Mouse (Mus musculus): Measurements from ENCODE around the gene Plek. TPM values are rescaled to one million over a fixed set of nuclear protein-coding genes. Genes with fewer than 3 reads are reported as not detected.
A peak's percentile ranks its signal among the peaks of the same experiment; 100 is the strongest.

The Plek gene
- polyA plus RNA-seq, 1 experiment from 2014 or later, result 5.8 TPM

DNA sequence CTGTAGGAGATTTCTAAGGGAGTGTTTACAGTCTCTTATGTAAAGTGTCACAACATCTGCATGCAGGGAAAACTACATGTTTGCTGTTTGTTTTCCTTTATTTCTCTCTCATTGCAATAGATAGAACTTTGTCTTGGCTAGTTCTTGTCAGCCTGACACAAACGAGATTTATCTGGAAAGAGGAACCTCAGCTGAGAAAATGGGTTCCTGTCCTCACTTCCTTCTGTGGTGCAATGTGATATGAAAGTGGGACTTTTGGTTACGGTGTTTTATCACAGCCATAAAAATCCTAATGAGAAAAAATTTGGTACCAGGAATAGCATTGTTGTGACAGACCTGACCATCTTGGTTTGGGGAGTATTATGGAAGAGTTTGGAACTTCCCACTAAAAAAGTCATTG, 82.5 kb downstream of the Plek start:
- Histone ChIP-seq H3K4me3 (replicated peaks; ENCODE audit: low read depth, low read length) (no peak overlapping the region), H3K27me3 (ENCODE audit: control insufficient read depth, insufficient read depth, low read length) (no peaks in the 10 kb centered on the region), H3K4me1 (ENCODE audit: control insufficient read depth, insufficient read depth, low read length) (no peaks in the 10 kb centered on the region), H3K9ac (replicated peaks; ENCODE audit: low read length) (no peak overlapping the region), H3K4me2 (ENCODE audit: low read length) (no peak overlapping the region), H3K9me3 (ENCODE audit: control insufficient read depth, low read length) (no peaks in the 10 kb centered on the region), H3K27ac (replicated peaks; ENCODE audit: low read depth, low read length) (no peak overlapping the region), H3K36me3 (ENCODE audit: control insufficient read depth, insufficient read depth, low read length) (no peaks in the 10 kb centered on the region)
- WGBS, result 83% methylated on average over 2 of the region's 2 CpGs
- DNase-seq, result no peak
- ATAC-seq (ENCODE audit: low FRiP score, low TSS enrichment), result no peak

GRCm38 (mm10) chr11:16967806-16968205, 84.4 kb downstream of the Plek start:
- no peak for ATAC-seq (ENCODE audit: low FRiP score, low TSS enrichment)
- 44% methylated on average over 2 of the region's 2 CpGs for WGBS
- H3K4me3 ChIP-seq (replicated peaks; ENCODE audit: low read depth, low read length), result no peak overlapping the region
- H3K36me3 ChIP-seq (ENCODE audit: control insufficient read depth, insufficient read depth, low read length), result no peaks in the 10 kb centered on the region
- H3K4me2 ChIP-seq (ENCODE audit: low read length), result no peak overlapping the region
- H3K9me3 ChIP-seq (ENCODE audit: control insufficient read depth, low read length), result no peaks in the 10 kb centered on the region
- H3K4me1 ChIP-seq (ENCODE audit: control insufficient read depth, insufficient read depth, low read length), result no peaks in the 10 kb centered on the region
- no peaks in the 10 kb centered on the region for H3K27me3 ChIP-seq (ENCODE audit: control insufficient read depth, insufficient read depth, low read length)
- H3K27ac ChIP-seq (replicated peaks; ENCODE audit: low read depth, low read length), result no peak overlapping the region
- no peak overlapping the region for H3K9ac ChIP-seq (replicated peaks; ENCODE audit: low read length)
- DNase-seq, result peak; percentile 71

DNA sequence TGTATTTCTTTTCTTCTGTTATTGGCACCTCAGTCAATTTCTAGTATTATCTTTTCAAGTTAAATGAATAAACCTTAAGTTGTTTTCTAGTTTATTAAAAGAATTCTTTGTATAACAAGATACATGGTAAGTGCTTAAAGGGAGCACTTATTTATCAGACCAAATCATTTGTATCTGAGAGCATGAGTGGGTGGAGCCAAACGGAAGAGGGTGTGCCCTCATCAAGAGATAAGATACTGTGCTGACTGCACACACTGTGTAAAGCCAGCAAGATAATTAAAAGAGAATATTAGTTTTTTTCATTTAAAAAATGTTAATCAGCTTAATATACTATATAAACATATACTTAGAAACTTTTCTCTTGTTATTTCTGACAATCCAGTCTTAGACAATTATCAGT, 93.7 kb downstream of the Plek start:
- WGBS, result 98% methylated on average over 1 of the region's 1 CpGs
- DNase-seq, result no peak
- no peaks in the 10 kb centered on the region for H3K27me3 ChIP-seq (ENCODE audit: control insufficient read depth, insufficient read depth, low read length)
- ATAC-seq (ENCODE audit: low FRiP score, low TSS enrichment), result no peak
- no peak overlapping the region for H3K27ac ChIP-seq (replicated peaks; ENCODE audit: low read depth, low read length)
- no peak overlapping the region for H3K9ac ChIP-seq (replicated peaks; ENCODE audit: low read length)
- H3K4me2 ChIP-seq (ENCODE audit: low read length), result no peak overlapping the region
- H3K9me3 ChIP-seq (ENCODE audit: control insufficient read depth, low read length), result no peaks in the 10 kb centered on the region
- no peak overlapping the region for H3K4me3 ChIP-seq (replicated peaks; ENCODE audit: low read depth, low read length)
- H3K4me1 ChIP-seq (ENCODE audit: control insufficient read depth, insufficient read depth, low read length), result no peaks in the 10 kb centered on the region
- no peaks in the 10 kb centered on the region for H3K36me3 ChIP-seq (ENCODE audit: control insufficient read depth, insufficient read depth, low read length)

GRCm38 (mm10) chr11:16957030-16957429, 95.2 kb downstream of the Plek start:
- no peak for ATAC-seq (ENCODE audit: low FRiP score, low TSS enrichment)
- Histone ChIP-seq H3K36me3 (ENCODE audit: control insufficient read depth, insufficient read depth, low read length) (no peaks in the 10 kb centered on the region), H3K9me3 (ENCODE audit: control insufficient read depth, low read length) (no peaks in the 10 kb centered on the region), H3K27me3 (ENCODE audit: control insufficient read depth, insufficient read depth, low read length) (no peaks in the 10 kb centered on the region), H3K9ac (replicated peaks; ENCODE audit: low read length) (no peak overlapping the region), H3K4me1 (ENCODE audit: control insufficient read depth, insufficient read depth, low read length) (no peaks in the 10 kb centered on the region), H3K27ac (replicated peaks; ENCODE audit: low read depth, low read length) (no peak overlapping the region), H3K4me2 (ENCODE audit: low read length) (no peak overlapping the region), H3K4me3 (replicated peaks; ENCODE audit: low read depth, low read length) (no peak overlapping the region)
- DNase-seq, result no peak
- WGBS, result 94% methylated on average over 6 of the region's 6 CpGs

GRCm38 (mm10) chr11:16956115-16956862, 95.9 kb downstream of the Plek start:
- Histone ChIP-seq H3K4me2 (ENCODE audit: low read length) (no peak overlapping the region), H3K27me3 (ENCODE audit: control insufficient read depth, insufficient read depth, low read length) (no peaks in the 10 kb centered on the region), H3K9me3 (ENCODE audit: control insufficient read depth, low read length) (no peaks in the 10 kb centered on the region), H3K36me3 (ENCODE audit: control insufficient read depth, insufficient read depth, low read length) (no peaks in the 10 kb centered on the region), H3K4me1 (ENCODE audit: control insufficient read depth, insufficient read depth, low read length) (peaks cover 3% of the 10 kb centered on the region; the same call in 1 of the 2 replicates), H3K27ac (replicated peaks; ENCODE audit: low read depth, low read length) (no peak overlapping the region), H3K9ac (replicated peaks; ENCODE audit: low read length) (no peak overlapping the region), H3K4me3 (replicated peaks; ENCODE audit: low read depth, low read length) (no peak overlapping the region)
- WGBS, result 89% methylated on average over 6 of the region's 6 CpGs
- DNase-seq (no peak), ATAC-seq (ENCODE audit: low FRiP score, low TSS enrichment) (no peak)

GRCm38 (mm10) chr11:16951761-16952010, 100.5 kb downstream of the Plek start:
- H3K9ac ChIP-seq (replicated peaks; ENCODE audit: low read length), result peak overlapping the region; percentile 59
- H3K9me3 ChIP-seq (ENCODE audit: control insufficient read depth, low read length), result no peaks in the 10 kb centered on the region
- peak overlapping the region; percentile 69 for H3K4me2 ChIP-seq (ENCODE audit: low read length)
- H3K4me1 ChIP-seq (ENCODE audit: control insufficient read depth, insufficient read depth, low read length), result peaks cover 9% of the 10 kb centered on the region
- no peak overlapping the region for H3K27ac ChIP-seq (replicated peaks; ENCODE audit: low read depth, low read length)
- no peaks in the 10 kb centered on the region for H3K36me3 ChIP-seq (ENCODE audit: control insufficient read depth, insufficient read depth, low read length)
- DNase-seq (no peak), ATAC-seq (ENCODE audit: low FRiP score, low TSS enrichment) (no peak)
- no peaks in the 10 kb centered on the region for H3K27me3 ChIP-seq (ENCODE audit: control insufficient read depth, insufficient read depth, low read length)
- H3K4me3 ChIP-seq (replicated peaks; ENCODE audit: low read depth, low read length), result peak overlapping the region; percentile 70
- WGBS, result 9% methylated on average over 9 of the region's 9 CpGs

DNA sequence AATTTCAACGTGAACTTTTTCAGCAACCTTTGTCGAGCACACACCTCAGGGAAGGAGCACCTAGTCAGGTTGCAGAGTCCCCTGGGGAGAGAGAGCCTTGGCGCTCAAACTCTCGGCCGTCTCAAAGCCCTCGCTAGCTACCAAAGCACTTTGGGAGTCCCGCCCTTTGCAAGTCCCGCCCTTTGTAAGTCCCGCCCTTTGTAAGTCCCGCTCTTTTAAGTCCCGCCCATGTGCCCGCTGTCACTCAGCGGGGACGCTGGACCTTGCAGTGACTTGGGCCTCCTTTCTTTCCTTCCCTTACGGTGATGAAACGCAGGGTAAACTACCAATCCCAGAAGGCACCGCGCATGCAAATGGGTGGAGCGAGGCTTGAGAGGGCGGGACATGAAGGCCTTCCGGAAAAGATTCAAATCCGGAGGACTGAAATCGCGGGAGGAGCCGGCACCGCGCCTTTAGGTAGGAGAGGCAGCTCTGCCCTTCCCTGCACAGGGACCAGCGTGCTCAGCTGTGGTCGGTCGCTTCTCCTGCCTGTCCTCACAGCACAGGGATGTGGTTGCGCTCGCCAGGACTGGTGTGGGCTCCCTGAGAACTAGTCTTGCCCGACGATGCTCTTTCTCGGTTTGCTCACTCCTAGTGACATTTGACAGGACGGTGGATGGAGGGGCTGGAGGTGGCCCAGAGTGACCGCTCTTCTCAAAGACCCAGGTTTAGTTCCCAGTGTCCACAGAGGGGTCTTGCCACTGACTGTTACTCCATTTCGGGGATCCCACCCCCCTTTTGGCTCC, 101.0 kb downstream of the Plek start, which contains the start of gene Fbxo48:
Gene Fbxo48, plus strand, starts transcription at position 400 of the 785 bp plus-strand sequence.
- under 1% methylated on average over 38 of the region's 38 CpGs for WGBS
- ATAC-seq (ENCODE audit: low FRiP score, low TSS enrichment), result peak; percentile 100

GRCm38 (mm10) chr11:16950226-16950975, 101.8 kb downstream of the Plek start:
- peaks cover 9% of the 10 kb centered on the region for H3K4me1 ChIP-seq (ENCODE audit: control insufficient read depth, insufficient read depth, low read length)
- no peak overlapping the region for H3K9ac ChIP-seq (replicated peaks; ENCODE audit: low read length)
- H3K27ac ChIP-seq (replicated peaks; ENCODE audit: low read depth, low read length), result no peak overlapping the region
- no peaks in the 10 kb centered on the region for H3K36me3 ChIP-seq (ENCODE audit: control insufficient read depth, insufficient read depth, low read length)
- ATAC-seq (ENCODE audit: low FRiP score, low TSS enrichment) (no peak), DNase-seq (no peak)
- H3K4me2 ChIP-seq (ENCODE audit: low read length), result peak overlapping the region; percentile 69
- peak overlapping the region; percentile 70 for H3K4me3 ChIP-seq (replicated peaks; ENCODE audit: low read depth, low read length)
- WGBS, result 55% methylated on average over 13 of the region's 13 CpGs
- H3K9me3 ChIP-seq (ENCODE audit: control insufficient read depth, low read length), result no peaks in the 10 kb centered on the region
- no peaks in the 10 kb centered on the region for H3K27me3 ChIP-seq (ENCODE audit: control insufficient read depth, insufficient read depth, low read length)

More for the DNA sequence above, 101.0 kb downstream of the Plek start, which contains the start of gene Fbxo48:
- Histone ChIP-seq H3K4me1 (ENCODE audit: control insufficient read depth, insufficient read depth, low read length) (peaks cover 9% of the 10 kb centered on the region), H3K4me3 (replicated peaks; ENCODE audit: low read depth, low read length) (peak within 1 kb of the TSS; percentile 70), H3K36me3 (ENCODE audit: control insufficient read depth, insufficient read depth, low read length) (no peaks in the 10 kb centered on the region), H3K4me2 (ENCODE audit: low read length) (peak within 1 kb of the TSS; percentile 69), H3K27me3 (ENCODE audit: control insufficient read depth, insufficient read depth, low read length) (no peaks in the 10 kb centered on the region), H3K9ac (replicated peaks; ENCODE audit: low read length) (peak within 1 kb of the TSS; percentile 59), H3K9me3 (ENCODE audit: control insufficient read depth, low read length) (no peaks in the 10 kb centered on the region), H3K27ac (replicated peaks; ENCODE audit: low read depth, low read length) (no peak within 1 kb of the TSS)
- DNase-seq, result peak; percentile 98

Measured in midbrain, embryonic 14.5 days (tissue).